Comparison of ENCODE assay signal across 8 mouse cellular contexts in the genomic region with DNA sequence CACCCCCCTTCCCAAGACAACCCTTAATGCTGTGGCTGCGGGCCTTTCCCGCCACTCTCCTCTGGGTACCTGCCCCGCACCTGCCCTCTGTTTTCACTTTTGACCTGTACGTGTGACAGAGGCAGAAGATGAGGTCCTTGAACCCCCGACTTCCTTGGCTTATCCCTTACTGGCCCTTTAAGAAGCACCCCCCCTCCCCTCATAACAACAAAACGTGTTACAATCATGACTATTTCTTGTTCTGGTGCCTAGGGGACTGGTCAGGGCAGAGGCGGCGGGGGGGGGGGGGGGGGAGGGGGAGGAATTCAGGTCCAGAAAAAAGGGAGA. TPM values are rescaled to one million over a fixed set of nuclear protein-coding genes. Genes with fewer than 3 reads are reported as not detected.
DNase-seq lines count a peak whose midpoint lies in the region; ATAC-seq lines count a peak whose summit lies in the region.

No protein-coding gene starts in this region.

- H3K27me3 ChIP-seq in kidney, embryonic 14.5 days (ENCODE audit: control insufficient read depth, insufficient read depth, low read length) = peaks cover 2% of the 10 kb centered on the region; the same call in 1 of the 2 replicates
- peaks cover 18% of the 10 kb centered on the region for H3K27me3 ChIP-seq in hindbrain, embryonic 11.5 days (ENCODE audit: control insufficient read depth, insufficient read depth, low read length)
- peaks cover 20% of the 10 kb centered on the region for H3K27me3 ChIP-seq in midbrain, embryonic 13.5 days

- peak overlapping the region; percentile 91; the same call in 1 of the 2 replicates for H3K27ac ChIP-seq in kidney, embryonic 14.5 days (ENCODE audit: low read depth, low read length)
- H3K27ac ChIP-seq in hindbrain, embryonic 11.5 days (ENCODE audit: low read depth, low read length) = no peak overlapping the region
- H3K27ac ChIP-seq in midbrain, embryonic 13.5 days = peak overlapping the region; percentile 90

- intact Hi-C loops in left cerebral cortex, postnatal 36 days (cut with DNase I) = loop anchor here (5.0 kb wide), 1 partner anchor 33 kb away; no protein-coding TSS in a partner anchor

- H3K4me3 ChIP-seq in kidney, embryonic 14.5 days (ENCODE audit: low read length) = peak overlapping the region; percentile 90
- peak overlapping the region; percentile 93 for H3K4me3 ChIP-seq in hindbrain, embryonic 11.5 days (ENCODE audit: low read depth, low read length)
- H3K4me3 ChIP-seq in midbrain, embryonic 13.5 days (replicated peaks) = peak overlapping the region; percentile 93

- peaks cover 46% of the 10 kb centered on the region for H3K4me1 ChIP-seq in kidney, embryonic 14.5 days (ENCODE audit: control insufficient read depth, insufficient read depth, low read length)
- peaks cover 17% of the 10 kb centered on the region for H3K4me1 ChIP-seq in hindbrain, embryonic 11.5 days (replicated peaks; ENCODE audit: control insufficient read depth, insufficient read depth, low read length)
- H3K4me1 ChIP-seq in midbrain, embryonic 13.5 days (replicated peaks) = peaks cover 57% of the 10 kb centered on the region

- H3K36me3 ChIP-seq in kidney, embryonic 14.5 days (ENCODE audit: control insufficient read depth, insufficient read depth, low read length) = peaks cover 36% of the 10 kb centered on the region
- H3K36me3 ChIP-seq in hindbrain, embryonic 11.5 days (ENCODE audit: control insufficient read depth, insufficient read depth, low read length) = peaks cover 4% of the 10 kb centered on the region; the same call in 1 of the 2 replicates
- H3K36me3 ChIP-seq in midbrain, embryonic 13.5 days = peaks cover 39% of the 10 kb centered on the region

- H3K4me2 ChIP-seq in kidney, embryonic 14.5 days (replicated peaks; ENCODE audit: low read depth, low read length) = peak overlapping the region; percentile 89
- peak overlapping the region; percentile 91 for H3K4me2 ChIP-seq in hindbrain, embryonic 11.5 days (replicated peaks; ENCODE audit: low read depth, low read length)
- peak overlapping the region; percentile 83 for H3K4me2 ChIP-seq in midbrain, embryonic 13.5 days (replicated peaks)

- H3K9ac ChIP-seq in kidney, embryonic 14.5 days (ENCODE audit: low read depth, low read length) = peak overlapping the region; percentile 92
- peak overlapping the region; percentile 89; the same call in 1 of the 2 replicates for H3K9ac ChIP-seq in hindbrain, embryonic 11.5 days (ENCODE audit: low read depth, low read length)
- H3K9ac ChIP-seq in midbrain, embryonic 13.5 days (replicated peaks) = peak overlapping the region; percentile 88

- 2% methylated on average over 6 of the region's 8 CpGs for WGBS in kidney, embryonic 14.5 days
- WGBS in hindbrain, embryonic 11.5 days = 0% methylated on average over 6 of the region's 8 CpGs
- WGBS in midbrain, embryonic 13.5 days = 0% methylated on average over 7 of the region's 8 CpGs

- ATAC-seq in kidney, embryonic 14.5 days (ENCODE audit: low FRiP score, low TSS enrichment) = no peak
- ATAC-seq in hindbrain, embryonic 11.5 days (ENCODE audit: low FRiP score) = 0 out of 2 replicates have a peak, but pooled peaks have one; percentile 10
- no peak for ATAC-seq in midbrain, embryonic 13.5 days

- H3K9me3 ChIP-seq in kidney, embryonic 14.5 days (ENCODE audit: control insufficient read depth, low read length) = no peaks in the 10 kb centered on the region
- H3K9me3 ChIP-seq in hindbrain, embryonic 11.5 days (ENCODE audit: control insufficient read depth, low read length) = no peaks in the 10 kb centered on the region
- H3K9me3 ChIP-seq in midbrain, embryonic 13.5 days = no peaks in the 10 kb centered on the region

- no peak for DNase-seq in kidney, postnatal 14 days
- peak; percentile 28 for DNase-seq in NIH3T3 (ENCODE audit: low read depth)
- peak; percentile 69 for DNase-seq in hindbrain, embryonic 11.5 days (ENCODE audit: low spot score)
- DNase-seq in adrenal gland, postnatal 10 days = no peak
- no peak for DNase-seq in left cerebral cortex, postnatal 36 days (ENCODE audit: low spot score in 2 of 2)
- no peak for DNase-seq in layer of hippocampus, postnatal 14 days (ENCODE audit: low spot score in 2 of 2)

RNA-seq across cellular contexts. Expression of gene Mllt6, which starts 1.1 kb away (rescaled TPM):
- 5.7 and 10.0 TPM in 2 replicates for polyA plus RNA-seq in kidney, embryonic 14.5 days (2014; fragmentation: Nextera tagmentation; extraction: Ambion mirVana)
- polyA plus RNA-seq in hindbrain, embryonic 11.5 days (2014; fragmentation: Nextera tagmentation; extraction: Ambion mirVana) = 4.1 and 4.2 TPM in 2 replicates
- polyA plus RNA-seq in midbrain, embryonic 13.5 days (2015; fragmentation: Nextera tagmentation; extraction: Ambion mirVana) = 3.1 and 3.9 TPM in 2 replicates
- total RNA-seq in adrenal gland, postnatal 10 days (2021) = 10 to 100 TPM; 36.1 to 48.2 TPM
- total RNA-seq in left cerebral cortex, postnatal 36 days (2021) = 100 to 1,000 TPM; 129 to 134 TPM
- 10 to 100 TPM; 72.8 to 83.8 TPM for total RNA-seq in layer of hippocampus, postnatal 14 days (2021)

RNA-seq across cellular contexts. Expression of gene Cisd3, which starts 21.3 kb away (rescaled TPM):
- polyA plus RNA-seq in kidney, embryonic 14.5 days (2014; fragmentation: Nextera tagmentation; extraction: Ambion mirVana) = 30.5 and 34.2 TPM in 2 replicates
- 11.8 and 14.8 TPM in 2 replicates for polyA plus RNA-seq in hindbrain, embryonic 11.5 days (2014; fragmentation: Nextera tagmentation; extraction: Ambion mirVana)
- polyA plus RNA-seq in midbrain, embryonic 13.5 days (2015; fragmentation: Nextera tagmentation; extraction: Ambion mirVana) = 14.4 and 16.1 TPM in 2 replicates
- 100 to 1,000 TPM; 260 to 277 TPM for total RNA-seq in adrenal gland, postnatal 10 days (2021)
- total RNA-seq in left cerebral cortex, postnatal 36 days (2021) = 10 to 100 TPM; 56.0 to 59.3 TPM
- 10 to 100 TPM; 47.1 to 50.2 TPM for total RNA-seq in layer of hippocampus, postnatal 14 days (2021)

RNA-seq across cellular contexts. Expression of gene Epop, which starts 34.8 kb away (rescaled TPM):
- 6.3 and 6.9 TPM in 2 replicates for polyA plus RNA-seq in kidney, embryonic 14.5 days (2014; fragmentation: Nextera tagmentation; extraction: Ambion mirVana)
- 5.7 and 9.1 TPM in 2 replicates for polyA plus RNA-seq in hindbrain, embryonic 11.5 days (2014; fragmentation: Nextera tagmentation; extraction: Ambion mirVana)
- polyA plus RNA-seq in midbrain, embryonic 13.5 days (2015; fragmentation: Nextera tagmentation; extraction: Ambion mirVana) = 3.0 and 4.2 TPM in 2 replicates
- 1 to 10 TPM; 3.5 to 5.1 TPM for total RNA-seq in adrenal gland, postnatal 10 days (2021)
- total RNA-seq in left cerebral cortex, postnatal 36 days (2021) = 100 to 1,000 TPM in 1 of 2 experiments, 10 to 100 TPM in 1; 90.9 to 102 TPM
- total RNA-seq in layer of hippocampus, postnatal 14 days (2021) = 10 to 100 TPM; 12.1 to 13.5 TPM

RNA-seq across cellular contexts. Expression of gene Pcgf2, which starts 36.0 kb away (rescaled TPM):
- polyA plus RNA-seq in kidney, embryonic 14.5 days (2014; fragmentation: Nextera tagmentation; extraction: Ambion mirVana) = 19.3 and 23.1 TPM in 2 replicates
- 16.9 and 18.6 TPM in 2 replicates for polyA plus RNA-seq in hindbrain, embryonic 11.5 days (2014; fragmentation: Nextera tagmentation; extraction: Ambion mirVana)
- 23.6 and 25.3 TPM in 2 replicates for polyA plus RNA-seq in midbrain, embryonic 13.5 days (2015; fragmentation: Nextera tagmentation; extraction: Ambion mirVana)
- 10 to 100 TPM; 29.7 to 41.0 TPM for total RNA-seq in adrenal gland, postnatal 10 days (2021)
- total RNA-seq in left cerebral cortex, postnatal 36 days (2021) = 10 to 100 TPM; 27.5 to 35.7 TPM
- total RNA-seq in layer of hippocampus, postnatal 14 days (2021) = 10 to 100 TPM; 29.9 to 32.7 TPM

RNA-seq across cellular contexts. Expression of gene Psmb3, which starts 38.9 kb away (rescaled TPM):
- polyA plus RNA-seq in kidney, embryonic 14.5 days (2014; fragmentation: Nextera tagmentation; extraction: Ambion mirVana) = 525 and 539 TPM in 2 replicates
- 468 and 507 TPM in 2 replicates for polyA plus RNA-seq in hindbrain, embryonic 11.5 days (2014; fragmentation: Nextera tagmentation; extraction: Ambion mirVana)
- 503 and 505 TPM in 2 replicates for polyA plus RNA-seq in midbrain, embryonic 13.5 days (2015; fragmentation: Nextera tagmentation; extraction: Ambion mirVana)
- 100 to 1,000 TPM; 231 to 234 TPM for total RNA-seq in adrenal gland, postnatal 10 days (2021)
- total RNA-seq in left cerebral cortex, postnatal 36 days (2021) = 100 to 1,000 TPM; 116 to 125 TPM
- 100 to 1,000 TPM; 140 to 149 TPM for total RNA-seq in layer of hippocampus, postnatal 14 days (2021)

Comparison
In these comparisons a context has a peak if more than half of its experiments do, and no peak if none do; other contexts are left out.
1. DNase-seq: peak in NIH3T3 (single experiment) and hindbrain, embryonic 11.5 days (single experiment); none in kidney, postnatal 14 days (single experiment), adrenal gland, postnatal 10 days (single experiment), left cerebral cortex, postnatal 36 days (0 of 2) and layer of hippocampus, postnatal 14 days (0 of 2).
2. RNA of gene Cisd3, which starts 21.3 kb away (total RNA-seq): 260 to 277 TPM in adrenal gland, postnatal 10 days; 56.0 to 59.3 TPM in left cerebral cortex, postnatal 36 days and 47.1 to 50.2 TPM in layer of hippocampus, postnatal 14 days; every median in the first group is over 4 times any median in the second.
3. RNA of gene Epop, which starts 34.8 kb away (total RNA-seq): 90.9 to 102 TPM in left cerebral cortex, postnatal 36 days; 12.1 to 13.5 TPM in layer of hippocampus, postnatal 14 days and 3.5 to 5.1 TPM in adrenal gland, postnatal 10 days; every median in the first group is over 4 times any median in the second.
4. Peak in every context shown above with its lines, with median percentiles within 50 percentile points of each other: H3K4me2 ChIP-seq, H3K4me3 ChIP-seq and H3K9ac ChIP-seq.